Mouse (Mus musculus): ENCODE measurements around the gene Nalcn. TPM values are rescaled to one million over a fixed set of nuclear protein-coding genes. Genes with fewer than 3 reads are reported as not detected.

Nalcn gene
- polyA plus RNA-seq, 1 experiment from 2014 or later = 1.6 TPM

GRCm38 (mm10) chr14:123575356-123575755, 51.6 kb downstream of the Nalcn start:
- Histone ChIP-seq H3K36me3 (no peaks in the 10 kb centered on the region), H3K27ac (no peak overlapping the region), H3K4me3 (no peak overlapping the region), H3K4me1 (no peaks in the 10 kb centered on the region), H3K9ac (no peak overlapping the region), H3K9me3 (no peaks in the 10 kb centered on the region), H3K27me3 (no peaks in the 10 kb centered on the region), H3K4me2 (replicated peaks) (no peak overlapping the region)
- WGBS = 74% methylated on average over 4 of the region's 4 CpGs
- ATAC-seq (ENCODE audit: insufficient number of reproducible peaks, insufficient read depth, low FRiP score, low TSS enrichment) = no peak

DNA sequence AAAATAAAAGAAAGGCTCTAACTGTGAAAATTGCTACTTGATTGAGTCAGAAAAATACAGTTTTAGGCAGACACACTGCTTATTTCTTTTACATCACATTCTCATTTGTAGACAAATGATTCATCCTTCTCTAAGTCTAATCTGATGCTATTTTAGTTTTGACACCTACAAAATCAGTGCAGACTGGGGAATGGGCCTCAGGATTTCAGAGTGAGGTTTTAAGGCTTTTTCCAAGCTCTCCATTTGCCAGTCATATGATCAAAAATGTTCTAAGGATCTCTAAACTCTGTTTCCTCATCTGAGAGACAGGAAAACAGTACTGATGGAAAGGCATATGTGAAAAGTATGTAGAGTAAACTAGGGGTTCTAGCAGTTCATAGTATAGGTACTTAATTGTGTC, 52.0 kb downstream of the Nalcn start:
- Histone ChIP-seq H3K9ac (no peak overlapping the region), H3K4me1 (no peaks in the 10 kb centered on the region), H3K4me3 (no peak overlapping the region), H3K9me3 (no peaks in the 10 kb centered on the region), H3K27me3 (no peaks in the 10 kb centered on the region), H3K4me2 (replicated peaks) (no peak overlapping the region), H3K36me3 (no peaks in the 10 kb centered on the region), H3K27ac (no peak overlapping the region)
- no peak for ATAC-seq (ENCODE audit: insufficient number of reproducible peaks, insufficient read depth, low FRiP score, low TSS enrichment)

DNA sequence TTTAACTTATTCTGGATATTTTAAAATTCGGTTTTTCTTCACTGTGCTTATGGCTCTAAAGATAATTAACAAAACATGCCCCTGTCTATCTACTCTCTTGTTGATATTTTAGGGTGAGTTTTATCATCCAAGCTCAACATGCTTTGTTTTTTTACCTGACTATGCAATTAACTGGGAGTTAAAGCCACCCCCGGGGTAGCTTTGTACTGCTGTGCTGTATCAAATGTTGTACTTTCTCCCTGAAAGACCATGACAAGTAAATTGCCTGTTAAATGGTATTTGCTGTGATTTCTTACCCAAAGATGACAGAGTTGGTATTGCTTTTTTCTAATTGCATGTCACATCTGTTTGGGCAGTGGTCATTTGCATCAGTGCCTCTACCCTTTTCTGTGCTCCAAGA, 60.3 kb downstream of the Nalcn start:
- ATAC-seq (ENCODE audit: insufficient number of reproducible peaks, insufficient read depth, low FRiP score, low TSS enrichment) = no peak

GRCm38 (mm10) chr14:123555533-123555932, 71.4 kb downstream of the Nalcn start:
- no peaks in the 10 kb centered on the region for H3K9me3 ChIP-seq
- no peaks in the 10 kb centered on the region for H3K27me3 ChIP-seq
- no peak overlapping the region for H3K27ac ChIP-seq
- H3K4me3 ChIP-seq = no peak overlapping the region
- no peaks in the 10 kb centered on the region for H3K4me1 ChIP-seq
- H3K4me2 ChIP-seq (replicated peaks) = no peak overlapping the region
- H3K9ac ChIP-seq = no peak overlapping the region
- no peaks in the 10 kb centered on the region for H3K36me3 ChIP-seq
- no peak for ATAC-seq (ENCODE audit: insufficient number of reproducible peaks, insufficient read depth, low FRiP score, low TSS enrichment)

More for the DNA sequence above, 60.3 kb downstream of the Nalcn start:
- Histone ChIP-seq H3K9ac (no peak overlapping the region), H3K4me1 (no peaks in the 10 kb centered on the region), H3K27ac (no peak overlapping the region), H3K4me2 (replicated peaks) (no peak overlapping the region), H3K9me3 (no peaks in the 10 kb centered on the region), H3K36me3 (no peaks in the 10 kb centered on the region), H3K27me3 (no peaks in the 10 kb centered on the region), H3K4me3 (no peak overlapping the region)
- 51% methylated on average over 2 of the region's 2 CpGs for WGBS

DNA sequence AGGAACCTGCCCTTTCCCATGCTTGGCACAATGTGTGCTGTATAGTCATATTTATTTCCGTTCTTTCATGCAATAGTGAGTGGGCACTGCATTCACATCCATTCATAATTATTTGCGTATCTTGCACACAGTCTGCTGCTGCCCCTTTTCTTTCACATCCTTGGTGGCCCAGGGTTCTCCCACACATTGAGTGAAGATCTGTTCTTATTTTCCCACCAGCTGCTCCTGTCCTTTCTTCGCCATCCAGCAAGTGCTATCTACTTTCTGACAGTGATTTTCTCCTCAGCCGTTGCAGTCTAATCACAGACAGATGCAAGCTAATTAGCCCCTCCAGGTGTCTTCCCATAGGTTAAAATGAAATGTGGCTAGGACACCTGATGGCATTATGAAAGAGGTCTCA, 72.0 kb downstream of the Nalcn start:
- Histone ChIP-seq H3K4me1 (no peaks in the 10 kb centered on the region), H3K9ac (no peak overlapping the region), H3K27me3 (no peaks in the 10 kb centered on the region), H3K9me3 (no peaks in the 10 kb centered on the region), H3K36me3 (no peaks in the 10 kb centered on the region), H3K4me2 (replicated peaks) (no peak overlapping the region), H3K4me3 (no peak overlapping the region), H3K27ac (no peak overlapping the region)
- 44% methylated on average over 4 of the region's 4 CpGs for WGBS
- ATAC-seq (ENCODE audit: insufficient number of reproducible peaks, insufficient read depth, low FRiP score, low TSS enrichment) = no peak

- Histone ChIP-seq H3K4me3 (no peak overlapping the region), H3K9me3 (no peaks in the 10 kb centered on the region), H3K27ac (no peak overlapping the region), H3K36me3 (no peaks in the 10 kb centered on the region), H3K4me1 (no peaks in the 10 kb centered on the region), H3K4me2 (replicated peaks) (no peak overlapping the region), H3K27me3 (no peaks in the 10 kb centered on the region), H3K9ac (no peak overlapping the region)
- no peak for ATAC-seq (ENCODE audit: insufficient number of reproducible peaks, insufficient read depth, low FRiP score, low TSS enrichment)
Measured at GRCm38 (mm10) chr14:123542362-123542761, 84.6 kb downstream of the Nalcn start.

DNA sequence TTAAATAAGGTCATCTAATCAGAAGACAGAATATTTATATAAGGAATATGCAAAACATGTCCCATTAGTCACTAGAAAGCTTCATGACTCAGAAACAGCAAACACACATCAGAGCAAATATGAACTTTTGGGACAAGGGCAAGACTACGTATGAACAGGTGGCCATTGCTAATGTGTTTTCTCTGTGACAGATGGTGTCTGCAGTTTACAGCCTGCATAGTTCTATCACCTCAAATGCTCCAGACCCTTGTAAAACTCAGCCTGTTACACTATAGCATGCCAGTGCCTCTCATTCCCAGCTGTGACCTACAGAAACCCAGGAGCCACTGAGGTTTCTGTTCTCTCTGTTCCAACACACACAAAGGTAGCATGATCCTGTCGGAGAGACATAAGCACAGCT, 91.3 kb downstream of the Nalcn start:
- no peak overlapping the region for H3K4me2 ChIP-seq (replicated peaks)
- no peak overlapping the region for H3K9ac ChIP-seq
- H3K4me1 ChIP-seq = no peaks in the 10 kb centered on the region
- no peak overlapping the region for H3K27ac ChIP-seq
- no peak overlapping the region for H3K4me3 ChIP-seq
- WGBS = 78% methylated on average over 2 of the region's 2 CpGs
- H3K36me3 ChIP-seq = no peaks in the 10 kb centered on the region
- H3K27me3 ChIP-seq = no peaks in the 10 kb centered on the region
- no peak for ATAC-seq (ENCODE audit: insufficient number of reproducible peaks, insufficient read depth, low FRiP score, low TSS enrichment)
- no peaks in the 10 kb centered on the region for H3K9me3 ChIP-seq

DNA sequence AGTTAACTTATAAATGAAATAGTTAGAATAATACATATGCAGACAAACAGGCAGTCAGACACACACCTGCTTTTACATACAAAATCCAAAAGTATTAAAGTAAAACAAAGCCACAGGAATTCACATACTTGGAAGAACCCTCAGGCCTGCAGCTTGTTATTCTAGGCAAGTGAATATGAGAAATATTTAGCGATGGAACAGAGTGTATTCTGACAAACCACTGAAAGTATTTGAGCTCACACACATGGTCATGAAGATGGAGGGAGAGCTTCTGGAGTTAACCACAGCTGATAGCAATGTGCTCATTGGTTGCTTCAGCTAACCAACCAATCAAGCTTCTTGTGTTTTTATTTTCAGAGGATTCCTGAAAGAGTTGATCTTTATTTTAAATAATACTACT, 93.9 kb downstream of the Nalcn start:
- WGBS = 72% methylated on average over 1 of the region's 1 CpGs
- H3K36me3 ChIP-seq = no peaks in the 10 kb centered on the region

GRCm38 (mm10) chr14:123531271-123531670, 95.7 kb downstream of the Nalcn start:
- no peaks in the 10 kb centered on the region for H3K36me3 ChIP-seq
- 5% methylated on average over 1 of the region's 1 CpGs for WGBS
- no peaks in the 10 kb centered on the region for H3K27me3 ChIP-seq

More for the DNA sequence above, 93.9 kb downstream of the Nalcn start:
- no peaks in the 10 kb centered on the region for H3K27me3 ChIP-seq
- H3K9ac ChIP-seq = no peak overlapping the region
- H3K4me2 ChIP-seq (replicated peaks) = no peak overlapping the region
- H3K4me3 ChIP-seq = no peak overlapping the region
- no peak for ATAC-seq (ENCODE audit: insufficient number of reproducible peaks, insufficient read depth, low FRiP score, low TSS enrichment)
- no peak overlapping the region for H3K27ac ChIP-seq
- H3K9me3 ChIP-seq = no peaks in the 10 kb centered on the region
- no peaks in the 10 kb centered on the region for H3K4me1 ChIP-seq

DNA sequence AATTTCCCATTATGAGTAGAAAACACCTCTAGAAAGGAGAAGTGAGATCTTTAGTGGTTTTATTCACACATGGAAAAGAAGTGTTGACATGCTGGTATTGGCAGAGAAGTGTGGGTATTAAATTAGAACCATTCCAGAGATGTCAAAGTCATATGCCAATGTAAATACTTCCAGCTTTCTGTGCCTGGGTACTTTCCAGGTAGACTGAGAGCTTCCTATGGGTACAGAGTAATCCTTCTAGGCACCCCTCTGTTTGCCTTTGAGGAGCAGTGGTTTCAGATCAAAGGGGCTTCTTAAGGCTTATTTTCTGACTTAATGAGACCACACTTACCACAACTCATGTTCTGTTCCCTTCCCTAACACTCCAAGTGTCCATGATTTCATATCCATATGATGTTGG, 97.8 kb downstream of the Nalcn start:
- Histone ChIP-seq H3K4me1 (no peaks in the 10 kb centered on the region), H3K36me3 (no peaks in the 10 kb centered on the region), H3K27me3 (no peaks in the 10 kb centered on the region), H3K9ac (no peak overlapping the region), H3K9me3 (no peaks in the 10 kb centered on the region), H3K4me3 (no peak overlapping the region), H3K4me2 (replicated peaks) (no peak overlapping the region), H3K27ac (no peak overlapping the region)
- ATAC-seq (ENCODE audit: insufficient number of reproducible peaks, insufficient read depth, low FRiP score, low TSS enrichment) = no peak

More at GRCm38 (mm10) chr14:123531271-123531670, 95.7 kb downstream of the Nalcn start:
- Histone ChIP-seq H3K4me1 (no peaks in the 10 kb centered on the region), H3K4me3 (no peak overlapping the region), H3K4me2 (replicated peaks) (no peak overlapping the region), H3K9ac (no peak overlapping the region), H3K9me3 (no peaks in the 10 kb centered on the region), H3K27ac (no peak overlapping the region)
- ATAC-seq (ENCODE audit: insufficient number of reproducible peaks, insufficient read depth, low FRiP score, low TSS enrichment) = no peak

- no peaks in the 10 kb centered on the region for H3K27me3 ChIP-seq
- no peaks in the 10 kb centered on the region for H3K36me3 ChIP-seq
- peaks cover 5% of the 10 kb centered on the region; the same call in 1 of the 2 replicates for H3K4me1 ChIP-seq
- H3K27ac ChIP-seq = no peak overlapping the region
- H3K4me3 ChIP-seq = no peak overlapping the region
- WGBS = 35% methylated on average over 8 of the region's 8 CpGs
- peak; percentile 92 for ATAC-seq (ENCODE audit: insufficient number of reproducible peaks, insufficient read depth, low FRiP score, low TSS enrichment)
- H3K9me3 ChIP-seq = no peaks in the 10 kb centered on the region
- H3K4me2 ChIP-seq (replicated peaks) = no peak overlapping the region
- H3K9ac ChIP-seq = no peak overlapping the region
Measured at GRCm38 (mm10) chr14:123513376-123514141, 113.4 kb downstream of the Nalcn start.

DNA sequence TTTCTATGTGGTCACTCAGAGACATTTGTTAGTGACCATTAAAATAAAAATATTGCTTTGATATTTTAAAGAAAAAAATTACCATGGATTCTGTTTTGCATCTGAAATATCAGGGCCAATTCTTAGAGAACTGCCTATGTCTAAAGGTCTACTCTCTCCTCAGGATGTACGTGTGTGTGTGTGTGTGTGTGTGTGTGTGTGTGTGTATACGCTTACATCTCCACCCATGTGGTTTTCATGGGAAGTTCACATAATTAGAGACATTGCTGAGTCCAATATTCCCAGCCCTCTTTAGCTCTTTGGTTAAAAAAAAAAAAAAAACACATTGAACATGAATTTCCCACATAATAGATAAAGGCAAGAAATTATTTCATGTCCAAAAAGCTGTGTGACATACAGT, 114.0 kb downstream of the Nalcn start:
- Histone ChIP-seq H3K4me1 (peaks cover 5% of the 10 kb centered on the region; the same call in 1 of the 2 replicates), H3K9ac (no peak overlapping the region), H3K4me3 (no peak overlapping the region), H3K4me2 (replicated peaks) (no peak overlapping the region), H3K27me3 (no peaks in the 10 kb centered on the region), H3K9me3 (no peaks in the 10 kb centered on the region), H3K36me3 (no peaks in the 10 kb centered on the region), H3K27ac (no peak overlapping the region)
- WGBS = 58% methylated on average over 2 of the region's 2 CpGs
- no peak for ATAC-seq (ENCODE audit: insufficient number of reproducible peaks, insufficient read depth, low FRiP score, low TSS enrichment)

DNA sequence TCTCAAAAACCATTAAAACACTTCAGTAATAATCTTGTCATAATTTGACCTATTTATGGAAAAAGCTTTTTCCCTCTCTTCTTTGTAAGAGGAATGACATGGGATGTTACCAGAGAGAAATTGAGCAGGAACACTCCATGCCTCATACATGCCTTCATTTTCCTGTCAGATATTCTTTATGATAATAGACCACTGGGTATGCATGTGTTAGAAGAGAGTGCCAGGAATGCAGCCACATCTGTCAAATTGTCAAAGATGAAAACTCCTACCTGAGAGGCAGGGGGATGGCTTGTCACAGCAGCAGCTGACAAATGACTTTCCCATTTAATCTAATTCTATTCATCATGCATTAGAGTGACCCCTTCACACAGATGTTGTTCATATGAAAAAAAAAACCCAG, 131.4 kb downstream of the Nalcn start:
- Histone ChIP-seq H3K4me2 (replicated peaks) (no peak overlapping the region), H3K9ac (no peak overlapping the region), H3K27me3 (no peaks in the 10 kb centered on the region), H3K27ac (no peak overlapping the region), H3K36me3 (no peaks in the 10 kb centered on the region), H3K4me1 (no peaks in the 10 kb centered on the region), H3K9me3 (no peaks in the 10 kb centered on the region), H3K4me3 (no peak overlapping the region)
- no peak for ATAC-seq (ENCODE audit: insufficient number of reproducible peaks, insufficient read depth, low FRiP score, low TSS enrichment)
